Mouse (Mus musculus) liver, embryonic 14.5 days (tissue): ENCODE results near the gene Hunk.

Experiments
- CTCF ChIP-seq: IDR thresholded peaks from 2 replicates; pipeline ENCODE4 v1.5.1; 2016; ENCODE audit warnings: antibody characterized with exemption, low read depth, control low read depth
- EP300 ChIP-seq: IDR thresholded peaks from 2 replicates; pipeline ENCODE4 v1.6.1; 2016; ENCODE audit warnings: antibody characterized with exemption, low read depth

GRCm38 (mm10) chr16:90424391-90424790, 38.6 kb downstream of the Hunk start:
- TF ChIP-seq CTCF (no peak), EP300 (no peak)
